Mouse (Mus musculus) thymus, adult 2 months (tissue): ENCODE results near the gene Map6. TPM values are rescaled to one million over a fixed set of nuclear protein-coding genes. Genes with fewer than 3 reads are reported as not detected.

ENCODE experiments used
- DNase-seq: peaks from one replicate; pipeline ENCODE4 v3.0.0; 2021
- H3K27ac ChIP-seq: fragments of 200-500 bp; 2 replicates; pipeline ENCODE4 v1.5.1; 2012; ENCODE audit warnings: low read length, control low read depth; ENCODE audit not compliant: control insufficient read depth, insufficient read depth
- H3K27me3 ChIP-seq: fragments of 200-500 bp; 2 replicates; pipeline ENCODE4 v1.6.1; 2012; ENCODE audit warnings: mild to moderate bottlenecking, low read length, moderate library complexity, mixed read lengths; ENCODE audit not compliant: control insufficient read depth, insufficient read depth
- H3K36me3 ChIP-seq: fragments of 200-500 bp; 2 replicates; pipeline ENCODE4 v1.6.1; 2012; ENCODE audit warnings: mild to moderate bottlenecking, low read length, moderate library complexity; ENCODE audit not compliant: control insufficient read depth, insufficient read depth
- H3K4me1 ChIP-seq: fragments of 200-500 bp; replicated peaks from 2 replicates; pipeline ENCODE4 v1.6.1; 2012; ENCODE audit warnings: low read length; ENCODE audit not compliant: control insufficient read depth, insufficient read depth
- H3K4me3 ChIP-seq: fragments of 200-500 bp; 2 replicates; pipeline ENCODE4 v1.5.1; 2012; ENCODE audit warnings: mild to moderate bottlenecking, low read length, control low read depth, moderate library complexity; ENCODE audit not compliant: control insufficient read depth, insufficient read depth
- CTCF ChIP-seq: fragments of 200-500 bp; IDR thresholded peaks from 2 replicates; pipeline ENCODE4 v1.5.1; 2012; ENCODE audit warnings: mild to moderate bottlenecking, control low read depth, low read length, moderate library complexity, borderline replicate concordance; ENCODE audit not compliant: control insufficient read depth, poor library complexity, insufficient read depth; ENCODE audit errors: extremely low read depth
- POLR2A ChIP-seq: fragments of 200-500 bp; IDR thresholded peaks from 2 replicates; pipeline ENCODE4 v1.6.1; 2012; ENCODE audit warnings: mild to moderate bottlenecking, low read length, control low read depth, moderate library complexity; ENCODE audit not compliant: control insufficient read depth, poor library complexity, insufficient read depth; ENCODE audit errors: extremely low read depth
- WGBS: fragments of 180-500 bp; shearing (Covaris S2); methylation state at CpG from one replicate; pipeline ENCODE4 v1.1.7; 2018; 5-methylcytosine and 5-hydroxymethylcytosine counted together
- polyA plus RNA-seq: library from polyadenylated mRNA; depleted of rRNA; stranded (reverse); fragments of >200 nt; gene quantifications from 2 replicates; pipeline ENCODE4 v1.2.3, GENCODE M21; 2012

Map6 gene
- polyA plus RNA-seq, 1 experiment, result 1.3 TPM

GRCm38 (mm10) chr7:99287287-99287686, 20.0 kb downstream of the Map6 start:
- H3K27me3 ChIP-seq, result no peaks in the 10 kb centered on the region
- H3K4me1 ChIP-seq, result 0 out of 2 replicates have a peak, but pooled peaks cover 4% of the 10 kb centered on the region
- H3K36me3 ChIP-seq, result no peaks in the 10 kb centered on the region
- TF ChIP-seq CTCF, result no peak
- TF ChIP-seq POLR2A, result no peak
- no peak for DNase-seq
- no peak overlapping the region for H3K27ac ChIP-seq
- no peak overlapping the region for H3K4me3 ChIP-seq
- WGBS, result 87% methylated on average over 3 of the region's 3 CpGs

- no peak for DNase-seq
- no peak for TF ChIP-seq CTCF
- TF ChIP-seq POLR2A, result no peak
- no peaks in the 10 kb centered on the region for H3K36me3 ChIP-seq
- H3K27ac ChIP-seq, result no peak overlapping the region
- H3K4me3 ChIP-seq, result no peak overlapping the region
- 26% methylated on average over 8 of the region's 8 CpGs for WGBS
- 0 out of 2 replicates have a peak, but pooled peaks cover 4% of the 10 kb centered on the region for H3K4me1 ChIP-seq
- H3K27me3 ChIP-seq, result no peaks in the 10 kb centered on the region
These were observed 22.8 kb downstream of the Map6 start for GRCm38 (mm10) chr7:99290008-99290407.

GRCm38 (mm10) chr7:99290925-99291324, 23.7 kb downstream of the Map6 start:
- Histone ChIP-seq H3K36me3 (no peaks in the 10 kb centered on the region), H3K4me3 (no peak overlapping the region), H3K4me1 (0 out of 2 replicates have a peak, but pooled peaks cover 4% of the 10 kb centered on the region), H3K27me3 (no peaks in the 10 kb centered on the region), H3K27ac (no peak overlapping the region)
- 78% methylated on average over 6 of the region's 6 CpGs for WGBS
- no peak for DNase-seq
- TF ChIP-seq CTCF (no peak), POLR2A (no peak)

- 98% methylated on average over 2 of the region's 2 CpGs for WGBS
- H3K36me3 ChIP-seq, result no peaks in the 10 kb centered on the region
- 0 out of 2 replicates have a peak, but pooled peaks cover 4% of the 10 kb centered on the region for H3K4me1 ChIP-seq
- H3K4me3 ChIP-seq, result no peak overlapping the region
- H3K27ac ChIP-seq, result no peak overlapping the region
- TF ChIP-seq CTCF (no peak), POLR2A (no peak)
- DNase-seq, result no peak
- no peaks in the 10 kb centered on the region for H3K27me3 ChIP-seq
These were observed 27.0 kb downstream of the Map6 start for GRCm38 (mm10) chr7:99294198-99294780.

GRCm38 (mm10) chr7:99295104-99295503, 27.9 kb downstream of the Map6 start:
- Histone ChIP-seq H3K4me3 (no peak overlapping the region), H3K27me3 (no peaks in the 10 kb centered on the region), H3K27ac (no peak overlapping the region), H3K36me3 (no peaks in the 10 kb centered on the region), H3K4me1 (0 out of 2 replicates have a peak, but pooled peaks cover 4% of the 10 kb centered on the region)
- TF ChIP-seq CTCF (no peak), POLR2A (no peak)
- DNase-seq, result no peak
- WGBS, result 78% methylated on average over 8 of the region's 8 CpGs

GRCm38 (mm10) chr7:99300650-99301175, 33.5 kb downstream of the Map6 start:
- DNase-seq, result no peak
- Histone ChIP-seq H3K27ac (no peak overlapping the region), H3K36me3 (no peaks in the 10 kb centered on the region), H3K4me1 (no peaks in the 10 kb centered on the region), H3K4me3 (no peak overlapping the region), H3K27me3 (no peaks in the 10 kb centered on the region)
- TF ChIP-seq CTCF (no peak), POLR2A (no peak)
- 90% methylated on average over 3 of the region's 3 CpGs for WGBS

- Histone ChIP-seq H3K27ac (no peak overlapping the region), H3K36me3 (no peaks in the 10 kb centered on the region), H3K27me3 (no peaks in the 10 kb centered on the region), H3K4me3 (no peak overlapping the region), H3K4me1 (no peaks in the 10 kb centered on the region)
- TF ChIP-seq POLR2A (no peak), CTCF (no peak)
- WGBS, result 77% methylated on average over 6 of the region's 6 CpGs
- no peak for DNase-seq
These were observed 36.8 kb downstream of the Map6 start for GRCm38 (mm10) chr7:99304029-99304428.
